Mouse (Mus musculus) hematopoietic stem cell, adult 5-6 weeks (primary cell): Measurements from ENCODE around the gene Adamts12. TPM values are rescaled to one million over a fixed set of nuclear protein-coding genes. Genes with fewer than 3 reads are reported as not detected.

Experiments
- ATAC-seq, 2 experiments: fragments of 125-278 bp in 1 of 2; replicated peaks in 1 of 2; 2 replicates each; pipeline ENCODE4 v1.8.0; 2016 to 2017; ENCODE audit warnings: inconsistent platforms in 2 of 2, mild to moderate bottlenecking in 2 of 2, moderate number of reproducible peaks in 2 of 2, low read depth in 1 of 2, moderate TSS enrichment in 1 of 2; ENCODE audit not compliant: low FRiP score in 2 of 2, poor library complexity in 2 of 2, severe bottlenecking in 2 of 2, insufficient read depth in 1 of 2, low TSS enrichment in 1 of 2
- total RNA-seq: library from RNA; stranded (forward); fragments of 172-1452, 232-1000 nt; gene quantifications from 2 replicates; pipeline ENCODE4 v1.2.3, GENCODE M21; 2017

Gene Adamts12
- total RNA-seq, 1 experiment from 2014 or later: 0.74 TPM

- ATAC-seq: no peak
Measured at GRCm38 (mm10) chr15:11116853-11117252, 52.3 kb downstream of the Adamts12 start.

- no peak for ATAC-seq
Measured at GRCm38 (mm10) chr15:11118371-11118770, 53.8 kb downstream of the Adamts12 start.

- ATAC-seq: no peak
Measured at GRCm38 (mm10) chr15:11121721-11122120, 57.1 kb downstream of the Adamts12 start.

- no peak for ATAC-seq
Measured at GRCm38 (mm10) chr15:11125361-11125760, 60.8 kb downstream of the Adamts12 start.

GRCm38 (mm10) chr15:11128457-11128856, 63.9 kb downstream of the Adamts12 start:
- no peak for ATAC-seq

GRCm38 (mm10) chr15:11132586-11133558, 68.3 kb downstream of the Adamts12 start:
- no peak for ATAC-seq

- no peak for ATAC-seq
Measured at GRCm38 (mm10) chr15:11145581-11145980, 81.0 kb downstream of the Adamts12 start.

- no peak for ATAC-seq
Measured at GRCm38 (mm10) chr15:11159386-11159785, 94.8 kb downstream of the Adamts12 start.

GRCm38 (mm10) chr15:11160759-11161158, 96.2 kb downstream of the Adamts12 start:
- no peak for ATAC-seq

- ATAC-seq: no peak
Measured at GRCm38 (mm10) chr15:11165883-11166282, 101.3 kb downstream of the Adamts12 start.

- no peak for ATAC-seq
Measured at GRCm38 (mm10) chr15:11173884-11174470, 109.4 kb downstream of the Adamts12 start.

GRCm38 (mm10) chr15:11174842-11175241, 110.3 kb downstream of the Adamts12 start:
- no peak for ATAC-seq

- ATAC-seq: no peak
Measured at GRCm38 (mm10) chr15:11177448-11177847, 112.9 kb downstream of the Adamts12 start.

- no peak for ATAC-seq
Measured at GRCm38 (mm10) chr15:11179751-11180169, 115.2 kb downstream of the Adamts12 start.

- no peak for ATAC-seq
Measured at GRCm38 (mm10) chr15:11186711-11187110, 122.1 kb downstream of the Adamts12 start.

- ATAC-seq: no peak
Measured at GRCm38 (mm10) chr15:11190447-11190846, 125.9 kb downstream of the Adamts12 start.

GRCm38 (mm10) chr15:11192762-11193161, 128.2 kb downstream of the Adamts12 start:
- ATAC-seq: no peak

GRCm38 (mm10) chr15:11197051-11197450, 132.5 kb downstream of the Adamts12 start:
- ATAC-seq: no peak
